Mouse (Mus musculus) erythroid progenitor cell, adult 5-6 weeks (primary cell): Measurements from ENCODE around the gene Slc25a45. TPM values are rescaled to one million over a fixed set of nuclear protein-coding genes. Genes with fewer than 3 reads are reported as not detected.
A peak's percentile ranks its signal among the peaks of the same experiment; 100 is the strongest.

Source experiments
- ATAC-seq: replicated peaks from 2 replicates; pipeline ENCODE4 v1.8.0; 2016; ENCODE audit warnings: moderate number of reproducible peaks, mild to moderate bottlenecking, moderate TSS enrichment, inconsistent platforms; ENCODE audit not compliant: poor library complexity, low FRiP score, severe bottlenecking
- total RNA-seq, 2 experiments: library from RNA; stranded (forward) in 1 of 2; stranded (reverse) in 1 of 2; fragments of 150-400 nt in 1 of 2; fragments of 186-747, 209-891 nt in 1 of 2; gene quantifications; 2 replicates each; pipeline versions ENCODE4 v1.2.3 to v1.2.4; 2015 to 2017; ENCODE audit warnings: low replicate concordance in 2 of 2

Slc25a45 gene
- 2.9 and 8.8 TPM in 2 replicates for total RNA-seq (2015; ENCODE audit: low replicate concordance)
- total RNA-seq (2017; ENCODE audit: low replicate concordance): 7.2 and 7.8 TPM in 2 replicates

DNA sequence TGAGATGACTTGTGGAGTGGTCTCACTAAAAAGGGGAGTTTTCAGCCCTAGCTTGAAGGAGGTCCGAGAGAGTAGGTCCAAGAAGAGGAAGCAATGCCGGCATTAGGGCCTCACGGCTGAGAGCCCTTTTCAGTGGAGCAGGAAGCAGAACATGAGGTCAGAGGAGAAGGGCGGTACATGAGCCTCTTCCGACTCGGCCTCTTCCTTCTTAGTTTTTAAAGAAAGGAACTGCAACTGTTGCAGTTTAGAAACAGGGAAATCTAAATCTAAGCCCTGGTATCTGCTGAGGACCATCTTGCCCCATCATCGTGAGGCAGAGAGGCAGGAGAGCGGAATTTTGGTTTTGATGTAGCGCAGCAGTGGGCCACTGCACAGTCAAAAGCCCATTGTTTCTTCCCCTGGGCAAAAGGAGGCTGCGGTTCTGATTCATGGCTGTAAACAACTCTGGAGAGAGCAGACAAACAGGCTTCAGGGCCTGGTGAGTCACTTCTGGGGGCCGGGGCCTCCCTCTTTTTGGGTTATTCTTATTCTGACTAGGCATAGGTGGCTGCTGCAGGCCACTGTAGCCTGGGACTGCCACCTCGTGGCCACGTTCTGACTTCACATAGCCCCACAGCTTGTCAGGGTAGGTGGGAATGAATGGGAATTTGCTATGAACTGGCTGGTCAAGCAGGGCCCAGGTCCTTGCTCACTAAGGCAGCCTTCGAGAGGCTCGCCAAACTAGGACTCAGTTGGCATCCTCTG lies at the start of gene Slc25a45:
Slc25a45 (plus strand) TSS at position 191 of the 744 bp plus-strand sequence.
- ATAC-seq: peak; percentile 36; the same call in 1 of the 2 replicates

DNA sequence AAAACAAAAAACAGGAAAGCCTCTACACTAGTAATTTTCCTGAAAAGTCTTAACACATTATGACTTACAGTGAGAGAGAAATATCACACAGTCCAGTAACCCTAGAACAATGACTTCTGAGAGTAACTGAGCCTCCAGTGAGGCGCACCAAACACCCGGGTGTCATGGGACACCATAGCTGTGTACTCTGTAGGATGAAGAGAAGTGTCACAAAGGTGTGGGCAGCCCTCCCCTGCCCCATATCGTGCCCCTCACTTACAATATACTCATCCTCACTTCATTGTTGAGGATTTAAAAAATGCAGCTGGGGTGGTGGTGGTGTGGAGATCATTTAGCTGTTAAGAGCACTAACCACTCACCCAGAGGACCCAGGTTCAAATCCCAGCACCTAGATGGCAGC lies 49.5 kb upstream of the Slc25a45 start:
- no peak for ATAC-seq

DNA sequence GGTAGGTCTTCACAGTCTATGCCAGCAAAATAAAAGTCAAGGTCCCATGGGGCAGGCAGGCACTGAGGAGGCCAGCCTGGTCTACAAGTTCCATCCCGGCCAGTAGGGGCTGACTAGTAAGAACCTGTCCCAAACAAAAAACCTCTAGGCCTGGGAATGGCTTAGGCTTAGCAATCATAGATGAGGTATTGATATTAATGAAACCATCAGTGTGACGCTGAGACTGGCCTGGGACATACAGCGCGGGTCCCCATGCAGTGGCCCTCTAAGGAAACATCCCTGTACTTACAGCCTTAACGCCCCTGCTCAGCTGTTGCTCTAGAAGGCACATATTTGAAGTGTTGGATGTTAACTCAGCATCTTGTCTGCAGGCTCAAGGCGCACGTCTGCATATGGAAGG lies 48.7 kb upstream of the Slc25a45 start:
- no peak for ATAC-seq

DNA sequence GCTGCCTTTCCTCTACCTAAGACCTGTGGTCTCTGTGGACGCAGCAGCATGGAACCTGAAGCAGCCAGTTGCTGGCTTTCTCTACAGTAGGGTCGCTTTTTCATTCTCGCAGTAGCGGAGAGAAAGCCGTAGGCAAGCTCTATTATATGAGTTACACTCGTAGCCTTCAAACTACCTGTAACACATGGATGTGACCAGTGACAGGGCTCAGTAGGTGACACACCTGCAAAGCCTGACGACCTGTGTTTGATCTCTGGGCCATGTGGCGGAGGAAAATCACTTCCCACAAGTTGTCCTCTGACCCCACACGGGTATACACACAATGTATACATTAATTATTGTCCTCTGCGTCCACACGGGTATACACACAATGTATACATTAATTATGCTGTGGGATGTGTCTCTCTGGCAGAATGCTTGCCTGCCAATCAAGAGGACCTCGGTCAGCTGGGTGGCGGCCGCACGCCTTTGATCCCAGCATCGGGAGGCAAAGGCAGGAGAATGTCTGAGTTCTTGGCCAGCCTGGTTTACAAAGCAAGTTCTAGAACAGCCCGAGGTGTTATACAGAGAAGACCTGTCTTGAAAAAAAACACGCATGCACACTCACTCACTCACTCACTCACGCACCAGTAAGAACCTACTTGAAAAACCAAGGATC lies 47.5 kb upstream of the Slc25a45 start:
- no peak for ATAC-seq

DNA sequence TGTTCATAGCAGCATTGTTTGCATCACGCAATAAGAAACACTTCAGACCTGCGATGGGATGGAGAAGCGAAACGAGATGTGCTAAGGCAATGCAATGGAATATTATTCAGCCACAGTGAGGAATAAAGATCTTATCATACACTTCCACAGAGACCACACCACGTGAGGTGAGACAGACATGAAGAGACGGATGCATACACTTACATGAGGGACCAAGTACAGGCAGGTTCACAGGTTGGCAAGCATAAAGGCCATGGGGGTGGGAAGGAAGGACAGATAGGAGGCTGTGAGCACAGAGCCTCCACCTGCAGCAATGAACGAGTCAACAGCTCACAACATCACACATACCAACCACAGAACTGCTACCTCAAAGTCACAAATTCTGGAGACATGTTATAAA lies 46.8 kb upstream of the Slc25a45 start:
- ATAC-seq: no peak

DNA sequence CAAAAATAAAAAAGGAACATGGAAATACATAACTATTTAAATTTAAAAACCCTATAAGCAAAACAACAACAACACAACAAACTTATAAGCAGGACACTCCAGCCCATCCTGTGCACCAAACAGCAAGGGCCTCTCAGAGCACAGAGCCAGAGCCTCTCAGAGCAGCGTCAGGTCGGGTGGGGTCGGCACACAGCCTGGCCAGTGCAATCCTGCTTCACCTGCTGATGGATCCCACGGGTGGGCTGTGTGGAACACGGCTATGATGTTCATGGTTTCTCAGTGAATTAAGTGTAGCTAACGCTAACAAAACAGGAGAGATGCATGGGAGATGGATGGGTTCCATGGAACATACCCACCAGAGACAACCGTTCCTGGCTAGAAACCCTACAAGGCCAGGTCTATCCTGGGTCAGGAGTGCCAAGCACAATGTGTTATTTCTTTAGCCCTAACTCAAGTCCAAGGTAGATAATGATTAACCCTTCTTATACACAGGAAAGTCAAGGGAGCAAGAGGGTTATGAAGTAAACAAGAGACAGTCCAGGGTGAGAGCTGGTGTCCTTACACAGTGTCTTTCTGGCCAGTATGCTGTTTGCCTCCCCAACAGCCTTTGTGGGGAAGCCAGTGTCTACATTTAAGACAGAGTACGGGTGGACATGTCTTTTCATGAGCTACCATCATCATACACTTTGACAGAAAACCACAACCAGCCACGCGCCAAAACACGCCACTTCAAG lies 46.2 kb upstream of the Slc25a45 start:
- no peak for ATAC-seq

DNA sequence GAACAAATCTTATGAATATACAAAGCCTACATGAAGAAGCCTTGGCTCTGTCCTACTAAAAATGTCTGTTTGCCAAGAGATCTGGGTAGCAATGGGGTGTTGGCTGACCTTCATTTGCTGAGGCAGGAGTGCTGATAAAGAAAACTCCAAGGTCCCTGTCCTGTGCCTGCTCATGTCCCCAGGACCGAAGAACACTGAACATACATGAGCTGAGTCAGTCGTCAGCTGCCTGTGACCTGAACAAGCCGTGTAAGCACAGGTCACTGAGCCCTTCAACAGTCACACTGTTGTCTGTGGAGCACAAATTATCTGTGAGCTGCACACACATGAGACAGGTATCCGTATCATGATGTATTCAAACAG lies 45.7 kb upstream of the Slc25a45 start:
- no peak for ATAC-seq

DNA sequence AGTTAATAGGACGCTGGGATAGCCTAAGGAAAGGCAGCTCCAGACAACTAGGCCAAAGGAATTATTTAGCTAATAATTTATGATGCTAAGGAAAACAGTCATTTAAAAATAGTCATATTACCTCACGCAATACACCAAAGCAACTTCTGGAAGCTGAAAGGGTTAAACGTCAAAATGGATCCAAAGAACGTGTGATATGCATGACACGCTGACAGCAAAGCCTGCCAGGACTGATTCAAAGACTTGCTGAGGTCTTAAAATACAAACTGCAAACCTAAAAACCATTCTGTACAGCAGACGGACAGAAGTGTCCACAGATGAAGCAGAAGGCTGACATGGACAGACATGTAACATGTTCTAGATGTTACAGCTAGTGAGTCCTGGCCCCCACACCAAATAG lies 45.3 kb upstream of the Slc25a45 start:
- no peak for ATAC-seq

DNA sequence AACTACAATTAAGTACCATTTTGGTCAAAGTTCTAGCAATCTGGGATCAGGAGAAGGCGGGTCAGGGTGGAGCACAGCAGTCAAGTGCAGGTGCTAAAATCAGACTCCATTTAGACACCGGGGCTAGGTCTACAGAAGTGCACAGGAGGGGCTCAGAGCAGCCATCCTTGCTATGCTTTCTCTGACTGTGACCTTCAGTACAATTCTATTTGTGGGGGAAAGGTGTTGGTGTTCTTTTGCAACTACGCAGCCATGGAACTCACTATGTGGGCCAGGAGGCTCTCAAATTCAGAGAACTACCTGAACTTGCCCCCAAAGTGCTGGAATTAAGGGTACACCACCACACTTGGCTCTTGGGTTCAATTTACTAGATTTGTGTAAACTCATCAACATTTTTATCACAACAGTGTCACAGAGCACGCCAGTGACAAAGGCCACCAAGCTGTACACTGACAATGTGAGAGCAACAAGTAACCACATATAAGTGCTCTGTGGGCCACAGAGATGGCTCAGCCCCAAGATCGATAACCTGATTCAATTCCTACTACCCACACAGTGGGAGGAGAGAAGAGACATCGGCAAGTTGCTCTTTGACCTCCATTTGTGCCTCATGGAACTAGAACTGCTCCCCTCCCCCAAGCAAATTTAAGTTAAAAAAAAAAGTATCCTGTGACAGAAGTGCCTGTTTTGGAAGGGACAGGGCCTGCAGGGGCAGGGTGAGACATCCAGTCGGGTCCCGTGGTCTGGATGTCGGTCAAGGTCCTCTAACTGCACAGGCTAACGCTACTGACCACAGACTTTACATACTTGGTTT lies 44.1 kb upstream of the Slc25a45 start:
- no peak for ATAC-seq

DNA sequence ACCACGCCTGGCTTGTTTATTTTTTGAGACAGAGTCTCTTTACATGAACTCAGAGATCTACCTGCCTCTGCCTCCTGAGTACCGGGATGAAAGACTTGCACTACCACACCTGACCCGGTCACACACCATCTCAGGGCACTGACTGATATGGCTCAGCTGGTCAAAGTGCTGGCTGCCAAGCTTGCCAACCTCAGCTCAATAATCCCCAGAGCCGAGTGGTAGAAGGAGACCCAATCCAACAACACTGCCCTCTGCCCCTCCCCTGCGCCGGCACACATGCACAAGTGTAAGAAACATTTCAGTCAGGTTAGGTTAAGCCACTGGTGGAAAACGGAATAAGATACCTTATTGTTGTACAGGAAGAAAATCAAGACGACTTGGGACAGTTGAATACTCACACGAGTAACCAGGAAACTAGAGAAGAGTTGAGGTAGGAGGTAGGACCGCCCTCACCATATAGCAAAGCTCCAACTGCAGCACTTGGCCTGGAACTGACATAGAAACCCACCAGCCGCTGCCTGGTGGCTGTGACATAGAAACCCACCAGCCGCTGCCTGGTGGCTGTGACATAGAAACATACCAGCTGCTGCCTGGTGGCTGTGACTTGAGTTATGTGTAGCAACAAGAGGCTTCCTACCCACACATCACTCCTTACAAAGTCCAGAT lies 43.2 kb upstream of the Slc25a45 start:
- no peak for ATAC-seq

DNA sequence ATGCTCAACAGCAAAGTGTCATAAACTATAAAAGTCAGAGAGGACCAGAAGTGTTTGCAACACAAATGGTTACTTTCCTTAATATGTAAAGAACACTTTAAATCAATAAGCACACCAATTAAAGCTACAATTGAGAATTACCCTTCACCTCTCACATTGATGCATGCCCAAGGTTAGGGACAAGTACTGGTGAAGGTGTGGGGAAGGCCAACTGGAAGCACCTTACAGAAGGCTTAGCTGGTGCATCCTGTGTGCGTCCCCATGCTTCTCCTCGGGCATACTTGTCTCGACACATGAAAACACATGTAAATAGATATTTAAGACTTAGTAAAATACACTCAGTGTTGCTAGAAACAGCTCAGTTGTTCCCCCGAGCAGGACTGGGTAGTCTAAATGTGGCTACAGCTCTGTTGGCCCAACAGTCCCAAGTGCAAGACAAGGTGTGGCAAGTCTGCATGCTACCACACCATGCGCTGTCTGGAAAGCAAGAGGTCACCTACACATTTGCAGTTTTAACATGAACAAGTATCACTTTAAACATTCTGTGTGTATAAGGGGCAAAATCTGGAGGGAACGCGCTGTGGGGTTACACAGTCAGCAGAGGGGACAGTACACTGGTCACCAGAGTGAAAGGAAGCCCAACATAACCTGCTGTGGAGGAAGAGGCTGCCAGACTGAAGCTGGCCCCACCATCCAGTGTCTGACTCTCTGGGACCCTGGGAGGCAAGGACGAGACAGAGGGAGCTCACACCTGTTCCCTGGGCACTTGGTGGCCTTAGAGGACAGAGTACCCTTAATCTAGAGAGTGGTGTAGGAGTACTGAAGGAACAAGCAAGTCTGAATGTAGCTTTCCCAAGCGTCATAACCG lies 42.3 kb upstream of the Slc25a45 start:
- no peak for ATAC-seq

DNA sequence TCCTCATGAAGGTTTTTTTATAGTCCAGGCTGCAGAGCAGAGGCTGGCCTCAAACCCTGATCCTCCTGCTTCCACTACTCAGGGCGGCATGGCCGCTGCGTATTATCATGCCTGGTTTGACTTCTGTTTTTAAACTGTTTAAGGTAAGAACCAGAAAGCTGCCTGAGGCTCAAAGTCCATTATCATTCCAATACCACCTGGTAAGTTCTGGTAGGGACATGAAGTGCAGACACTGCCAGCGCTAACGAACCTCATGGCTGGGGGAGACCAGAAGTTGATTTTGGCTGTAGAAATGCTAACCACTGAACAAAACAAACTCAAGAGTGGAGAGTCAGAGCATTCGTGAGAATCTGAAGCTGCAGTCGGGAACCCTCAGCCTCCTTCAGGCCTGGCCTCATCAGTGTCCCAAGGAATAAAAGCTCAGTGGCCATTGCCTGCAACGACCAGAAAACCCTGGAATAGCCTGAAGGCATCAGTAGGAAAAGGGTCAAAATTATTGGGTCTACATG lies 41.6 kb upstream of the Slc25a45 start:
- no peak for ATAC-seq

DNA sequence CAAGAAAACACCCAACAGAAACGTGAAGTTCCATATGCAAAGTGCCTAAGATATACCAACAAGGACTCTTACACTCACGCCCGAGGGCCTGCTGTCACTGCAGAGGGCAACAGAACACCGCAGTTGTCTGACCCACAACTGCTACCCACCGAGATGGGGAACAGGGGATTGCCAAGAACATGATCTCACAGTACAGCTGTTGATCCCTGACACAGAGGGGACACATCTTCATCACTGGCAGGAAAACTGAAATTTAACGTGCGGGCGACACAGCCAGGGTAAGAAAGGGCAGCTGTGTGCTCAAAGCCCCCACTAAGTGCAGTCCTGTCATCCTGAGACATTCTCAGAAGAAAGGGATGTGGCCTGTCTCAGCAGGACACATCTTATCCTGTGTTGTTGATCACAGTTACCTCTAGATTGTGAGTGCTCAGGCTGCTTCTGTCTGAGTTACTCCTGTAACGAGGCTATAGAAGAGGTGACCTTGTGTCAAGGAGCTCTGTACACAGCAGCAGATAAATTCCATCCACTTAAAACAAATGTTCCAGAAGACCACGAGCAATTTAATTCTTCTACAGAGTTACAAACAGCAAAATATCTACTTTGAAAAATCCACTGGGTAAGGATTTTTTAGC lies 40.6 kb upstream of the Slc25a45 start:
- no peak for ATAC-seq

DNA sequence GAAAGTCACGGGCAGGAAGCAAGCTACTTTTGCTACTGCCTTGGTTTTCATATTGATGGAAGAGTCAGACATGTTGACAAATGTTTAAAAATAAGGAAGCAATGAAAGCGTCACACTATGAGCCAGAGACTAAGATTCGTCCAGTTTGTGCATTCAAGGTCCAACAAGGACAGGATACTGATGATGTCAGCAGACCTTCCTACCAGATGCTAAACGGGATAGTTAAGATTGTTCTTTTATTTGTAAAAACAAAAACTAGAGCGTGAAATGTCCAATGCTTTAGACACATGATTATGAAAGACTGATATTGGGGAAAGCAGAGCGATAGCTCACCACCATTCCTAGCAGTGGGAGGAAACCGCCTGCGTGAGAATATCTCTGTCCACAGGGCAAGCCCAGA lies 40.0 kb upstream of the Slc25a45 start:
- no peak for ATAC-seq

DNA sequence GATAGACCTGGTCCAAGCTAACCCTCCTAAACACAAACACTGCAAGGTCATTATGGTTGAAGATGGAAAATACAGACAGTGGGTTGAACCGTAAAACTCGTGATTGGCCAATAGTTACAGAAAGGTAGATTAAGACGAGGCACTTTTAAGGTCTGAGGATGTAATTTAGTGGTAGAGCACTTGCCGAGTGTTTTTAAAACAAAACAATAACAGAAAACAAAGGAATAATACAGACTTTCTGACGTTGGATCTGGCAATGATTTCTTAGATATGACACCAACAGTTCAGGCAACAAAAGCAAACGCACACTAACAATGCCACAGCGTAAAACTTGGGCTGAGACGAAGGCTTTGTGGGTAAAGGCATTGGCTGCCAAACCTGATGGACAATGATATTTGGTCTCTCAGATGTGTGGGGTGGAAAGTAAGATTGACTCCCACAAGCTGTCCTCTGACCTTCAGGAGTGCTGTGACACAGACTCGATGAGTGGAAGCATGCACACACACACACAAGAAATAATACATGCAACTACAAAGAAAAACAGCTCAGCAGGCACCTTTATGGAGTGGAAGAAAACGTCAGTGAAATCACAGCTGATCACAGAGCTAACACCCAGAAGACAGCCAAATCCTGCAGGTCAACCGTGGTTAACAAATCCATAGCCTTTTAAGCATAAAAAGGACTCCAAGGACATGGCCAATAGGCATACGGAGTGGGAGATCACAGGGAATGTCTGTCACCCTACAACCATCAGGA lies 39.3 kb upstream of the Slc25a45 start:
- ATAC-seq: no peak

DNA sequence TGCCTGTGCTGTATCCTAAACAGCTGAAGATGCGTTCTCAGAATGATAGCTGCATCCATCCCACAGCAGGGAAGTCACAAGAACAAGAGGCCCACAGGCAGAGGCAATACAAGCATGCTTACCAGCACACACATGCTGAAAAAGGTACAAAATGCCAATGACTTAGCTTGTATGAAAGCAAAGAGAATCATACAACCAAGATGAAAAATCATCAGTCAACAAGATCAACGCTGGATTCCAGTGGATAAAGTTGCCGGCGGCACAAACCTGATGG lies 38.8 kb upstream of the Slc25a45 start:
- ATAC-seq: no peak

DNA sequence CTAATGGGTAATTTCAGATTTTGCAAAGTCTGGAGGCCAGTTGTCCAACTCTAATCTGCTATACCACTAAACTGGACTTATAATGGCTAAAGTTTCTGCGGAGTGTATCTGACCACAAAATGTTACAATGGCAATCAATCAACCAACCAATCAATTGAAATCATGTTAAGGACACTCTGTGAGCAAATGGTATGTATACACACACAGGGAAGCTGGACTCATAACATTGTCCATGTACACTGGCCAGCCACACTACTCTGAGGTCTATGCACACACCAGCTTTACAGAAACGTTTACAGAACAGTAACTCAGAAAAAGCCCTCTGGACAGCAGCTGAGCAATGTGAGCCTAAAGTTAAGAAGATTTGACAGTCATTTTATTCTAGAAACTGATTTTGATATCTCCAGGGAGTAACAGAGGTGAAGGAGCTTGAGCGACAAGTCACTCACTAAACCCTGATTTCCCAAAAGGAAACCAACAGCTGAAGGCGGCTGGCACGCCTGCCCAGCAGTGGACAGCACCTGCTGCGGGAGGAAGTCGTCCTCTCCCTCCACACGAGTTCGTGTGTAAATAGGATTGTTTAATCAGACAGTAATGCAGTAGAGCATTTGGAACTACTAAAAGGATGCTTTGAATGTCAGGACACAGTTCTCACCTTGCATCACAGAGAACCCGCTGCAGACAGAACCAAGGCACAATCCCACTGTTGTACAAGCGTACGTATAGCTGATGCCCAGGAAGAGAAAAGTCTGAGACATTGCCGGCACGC lies 38.1 kb upstream of the Slc25a45 start:
- ATAC-seq: no peak
